Mouse (Mus musculus): Measurements from ENCODE around the gene Manbal. TPM values are rescaled to one million over a fixed set of nuclear protein-coding genes. Genes with fewer than 3 reads are reported as not detected.

Gene Manbal
- polyA plus RNA-seq, 1 experiment from 2014 or later = 36.2 TPM

- Histone ChIP-seq H3K4me2 (replicated peaks; ENCODE audit: low read depth, low read length) (peak overlapping the region; percentile 82; the same call in 1 of the 2 replicates), H3K27me3 (ENCODE audit: control insufficient read depth, insufficient read depth, low read length) (no peaks in the 10 kb centered on the region), H3K4me3 (ENCODE audit: low read depth, low read length) (no peak overlapping the region), H3K9ac (ENCODE audit: low read depth, low read length) (peak overlapping the region; percentile 99; the same call in 1 of the 2 replicates), H3K27ac (ENCODE audit: low read depth, low read length) (peak overlapping the region; percentile 90), H3K9me3 (ENCODE audit: control insufficient read depth, low read length) (no peaks in the 10 kb centered on the region), H3K4me1 (replicated peaks; ENCODE audit: control insufficient read depth, insufficient read depth, low read length) (peaks cover 16% of the 10 kb centered on the region), H3K36me3 (ENCODE audit: control insufficient read depth, insufficient read depth, low read length) (no peaks in the 10 kb centered on the region)
- DNase-seq (ENCODE audit: low spot score) (peak; percentile 42), ATAC-seq (ENCODE audit: low FRiP score) (no peak)
- 46% methylated on average over 11 of the region's 11 CpGs for WGBS
Measured at GRCm38 (mm10) chr2:157422854-157423705, 55.7 kb downstream of the Manbal start.

GRCm38 (mm10) chr2:157423706-157424125 lies 56.3 kb downstream of the Manbal start:
- peak; percentile 56 for DNase-seq (ENCODE audit: low spot score)
- WGBS = 10% methylated on average over 20 of the region's 21 CpGs
- Histone ChIP-seq H3K36me3 (ENCODE audit: control insufficient read depth, insufficient read depth, low read length) (no peaks in the 10 kb centered on the region), H3K4me1 (replicated peaks; ENCODE audit: control insufficient read depth, insufficient read depth, low read length) (peaks cover 11% of the 10 kb centered on the region), H3K9ac (ENCODE audit: low read depth, low read length) (peak overlapping the region; percentile 99), H3K4me2 (replicated peaks; ENCODE audit: low read depth, low read length) (peak overlapping the region; percentile 82), H3K27me3 (ENCODE audit: control insufficient read depth, insufficient read depth, low read length) (no peaks in the 10 kb centered on the region), H3K9me3 (ENCODE audit: control insufficient read depth, low read length) (no peaks in the 10 kb centered on the region), H3K4me3 (ENCODE audit: low read depth, low read length) (peak overlapping the region; percentile 80), H3K27ac (ENCODE audit: low read depth, low read length) (peak overlapping the region; percentile 90)
- ATAC-seq (ENCODE audit: low FRiP score) = peak; percentile 19; the same call in 1 of the 2 replicates

- 2% methylated on average over 52 of the region's 98 CpGs for WGBS
- Histone ChIP-seq H3K9ac (ENCODE audit: low read depth, low read length) (peak overlapping the region; percentile 99), H3K27ac (ENCODE audit: low read depth, low read length) (peak overlapping the region; percentile 90), H3K4me2 (replicated peaks; ENCODE audit: low read depth, low read length) (peak overlapping the region; percentile 82), H3K9me3 (ENCODE audit: control insufficient read depth, low read length) (no peaks in the 10 kb centered on the region), H3K4me1 (replicated peaks; ENCODE audit: control insufficient read depth, insufficient read depth, low read length) (peaks cover 10% of the 10 kb centered on the region), H3K27me3 (ENCODE audit: control insufficient read depth, insufficient read depth, low read length) (no peaks in the 10 kb centered on the region), H3K36me3 (ENCODE audit: control insufficient read depth, insufficient read depth, low read length) (no peaks in the 10 kb centered on the region), H3K4me3 (ENCODE audit: low read depth, low read length) (peak overlapping the region; percentile 80)
- ATAC-seq (ENCODE audit: low FRiP score) = peak; percentile 39; the same call in 1 of the 2 replicates
- peak; percentile 53 for DNase-seq (ENCODE audit: low spot score)
Measured at GRCm38 (mm10) chr2:157424126-157424903, 56.9 kb downstream of the Manbal start.

DNA sequence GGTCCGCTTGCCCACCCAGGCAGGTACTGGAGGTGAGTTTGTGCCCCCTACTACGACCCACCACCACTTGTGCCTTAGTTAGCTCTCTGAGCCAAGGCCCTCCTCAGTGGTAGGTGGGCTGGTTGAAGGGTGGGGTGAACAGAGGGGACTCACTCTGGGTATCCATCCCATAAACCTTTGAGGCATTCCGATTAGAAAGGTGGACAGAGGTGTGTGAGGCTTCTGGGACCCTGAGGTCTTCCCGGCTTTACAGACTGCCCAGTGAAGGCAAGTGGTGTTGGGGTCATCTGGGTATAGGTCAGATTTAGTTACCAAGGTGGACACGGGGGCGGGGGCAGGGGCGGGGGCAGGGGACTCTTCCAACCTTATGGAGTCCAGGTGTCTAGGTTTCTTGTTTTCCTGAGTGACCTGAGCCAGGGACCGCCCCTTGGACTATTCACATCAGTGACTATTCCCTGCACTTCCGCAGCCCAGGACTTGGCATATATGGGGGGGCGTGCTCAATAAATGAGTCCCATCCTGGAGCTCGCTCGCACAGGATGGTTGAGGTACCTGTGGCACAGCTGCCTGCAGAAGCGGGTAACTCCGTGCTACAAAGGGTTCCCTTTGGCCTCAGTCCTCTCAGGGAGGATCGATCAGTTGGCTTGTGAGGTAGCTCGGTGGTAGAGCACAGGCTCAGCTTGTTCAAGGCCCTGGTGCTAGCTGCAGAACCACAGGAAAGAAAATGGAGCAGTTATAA lies 57.7 kb downstream of the Manbal start:
- Histone ChIP-seq H3K4me2 (replicated peaks; ENCODE audit: low read depth, low read length) (peak overlapping the region; percentile 82), H3K27me3 (ENCODE audit: control insufficient read depth, insufficient read depth, low read length) (no peaks in the 10 kb centered on the region), H3K27ac (ENCODE audit: low read depth, low read length) (peak overlapping the region; percentile 90), H3K36me3 (ENCODE audit: control insufficient read depth, insufficient read depth, low read length) (no peaks in the 10 kb centered on the region), H3K4me1 (replicated peaks; ENCODE audit: control insufficient read depth, insufficient read depth, low read length) (peaks cover 10% of the 10 kb centered on the region), H3K4me3 (ENCODE audit: low read depth, low read length) (peak overlapping the region; percentile 80), H3K9me3 (ENCODE audit: control insufficient read depth, low read length) (no peaks in the 10 kb centered on the region), H3K9ac (ENCODE audit: low read depth, low read length) (peak overlapping the region; percentile 99)
- peak; percentile 18; the same call in 1 of the 2 replicates for ATAC-seq (ENCODE audit: low FRiP score)
- DNase-seq (ENCODE audit: low spot score) = peak; percentile 10
- WGBS = 72% methylated on average over 16 of the region's 16 CpGs

- Histone ChIP-seq H3K4me2 (replicated peaks; ENCODE audit: low read depth, low read length) (peak overlapping the region; percentile 82; the same call in 1 of the 2 replicates), H3K4me1 (replicated peaks; ENCODE audit: control insufficient read depth, insufficient read depth, low read length) (peaks cover 10% of the 10 kb centered on the region), H3K27ac (ENCODE audit: low read depth, low read length) (0 out of 2 replicates have a peak overlapping the region, but pooled peaks have one; percentile 90), H3K27me3 (ENCODE audit: control insufficient read depth, insufficient read depth, low read length) (no peaks in the 10 kb centered on the region), H3K4me3 (ENCODE audit: low read depth, low read length) (peak overlapping the region; percentile 80), H3K9ac (ENCODE audit: low read depth, low read length) (no peak overlapping the region), H3K36me3 (ENCODE audit: control insufficient read depth, insufficient read depth, low read length) (no peaks in the 10 kb centered on the region), H3K9me3 (ENCODE audit: control insufficient read depth, low read length) (no peaks in the 10 kb centered on the region)
- 72% methylated on average over 6 of the region's 6 CpGs for WGBS
- no peak for ATAC-seq (ENCODE audit: low FRiP score)
- DNase-seq (ENCODE audit: low spot score) = peak; percentile 11
Measured at GRCm38 (mm10) chr2:157425643-157425988, 58.2 kb downstream of the Manbal start.

- Histone ChIP-seq H3K27me3 (ENCODE audit: control insufficient read depth, insufficient read depth, low read length) (no peaks in the 10 kb centered on the region), H3K9ac (ENCODE audit: low read depth, low read length) (no peak overlapping the region), H3K36me3 (ENCODE audit: control insufficient read depth, insufficient read depth, low read length) (no peaks in the 10 kb centered on the region), H3K4me3 (ENCODE audit: low read depth, low read length) (no peak overlapping the region), H3K4me2 (replicated peaks; ENCODE audit: low read depth, low read length) (no peak overlapping the region), H3K4me1 (replicated peaks; ENCODE audit: control insufficient read depth, insufficient read depth, low read length) (peaks cover 10% of the 10 kb centered on the region), H3K27ac (ENCODE audit: low read depth, low read length) (no peak overlapping the region), H3K9me3 (ENCODE audit: control insufficient read depth, low read length) (no peaks in the 10 kb centered on the region)
- WGBS = 69% methylated on average over 6 of the region's 6 CpGs
- ATAC-seq (ENCODE audit: low FRiP score) (no peak), DNase-seq (ENCODE audit: low spot score) (peak; percentile 7)
Measured at GRCm38 (mm10) chr2:157426171-157426570, 58.8 kb downstream of the Manbal start.

GRCm38 (mm10) chr2:157427164-157427563 lies 59.8 kb downstream of the Manbal start:
- H3K4me1 ChIP-seq (replicated peaks; ENCODE audit: control insufficient read depth, insufficient read depth, low read length) = peaks cover 13% of the 10 kb centered on the region
- H3K27me3 ChIP-seq (ENCODE audit: control insufficient read depth, insufficient read depth, low read length) = no peaks in the 10 kb centered on the region
- H3K36me3 ChIP-seq (ENCODE audit: control insufficient read depth, insufficient read depth, low read length) = no peaks in the 10 kb centered on the region
- no peak overlapping the region for H3K27ac ChIP-seq (ENCODE audit: low read depth, low read length)
- 92% methylated on average over 5 of the region's 5 CpGs for WGBS
- DNase-seq (ENCODE audit: low spot score) = no peak
- no peak overlapping the region for H3K4me3 ChIP-seq (ENCODE audit: low read depth, low read length)
- H3K4me2 ChIP-seq (replicated peaks; ENCODE audit: low read depth, low read length) = no peak overlapping the region
- no peak overlapping the region for H3K9ac ChIP-seq (ENCODE audit: low read depth, low read length)
- no peak for ATAC-seq (ENCODE audit: low FRiP score)
- H3K9me3 ChIP-seq (ENCODE audit: control insufficient read depth, low read length) = no peaks in the 10 kb centered on the region

Measured in hindbrain, embryonic 11.5 days (tissue).